Mouse (Mus musculus): ENCODE results near the gene Gm8298. TPM values are rescaled to one million over a fixed set of nuclear protein-coding genes. Genes with fewer than 3 reads are reported as not detected.
"Not testable (repeated sequence)": the region's sequence is repeated elsewhere in the genome, so short reads cannot be mapped to it uniquely, and the experiment has no call there.

Gm8298 gene
- not detected in 2 replicates for polyA plus RNA-seq (2014; fragmentation: Nextera tagmentation; extraction: Ambion mirVana)

DNA sequence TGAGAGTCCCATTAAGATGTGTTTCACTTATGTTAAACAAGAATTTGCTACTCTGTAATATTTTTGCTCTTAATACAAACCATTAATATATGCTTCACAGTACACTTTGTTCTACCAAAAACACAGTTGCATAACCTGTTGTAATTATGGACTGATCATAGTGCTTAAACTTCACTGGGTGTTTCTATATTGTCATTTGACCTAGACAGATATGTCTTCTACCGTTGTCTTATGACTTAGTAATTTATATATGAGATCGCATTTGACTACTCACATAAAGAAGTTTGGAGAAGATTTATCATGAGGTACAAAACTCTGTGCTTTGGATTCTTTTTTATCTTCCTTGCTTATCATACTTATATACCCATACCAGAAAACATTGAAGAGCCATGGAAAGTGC is at the start of gene Gm8298:
Gm8298 (plus strand) TSS at position 301 of the 400 bp plus-strand sequence.
- Histone ChIP-seq H3K9ac (replicated peaks; ENCODE audit: low read length) (no peak within 1 kb of the TSS), H3K27ac (replicated peaks; ENCODE audit: low read depth, low read length) (no peak within 1 kb of the TSS), H3K9me3 (ENCODE audit: control insufficient read depth, low read length) (no peaks in the 10 kb centered on the region), H3K4me2 (ENCODE audit: low read length) (no peak within 1 kb of the TSS), H3K36me3 (ENCODE audit: control insufficient read depth, insufficient read depth, low read length) (no peaks in the 10 kb centered on the region), H3K4me1 (ENCODE audit: control insufficient read depth, insufficient read depth, low read length) (no peaks in the 10 kb centered on the region), H3K4me3 (replicated peaks; ENCODE audit: low read depth, low read length) (no peak within 1 kb of the TSS), H3K27me3 (ENCODE audit: control insufficient read depth, insufficient read depth, low read length) (no peaks in the 10 kb centered on the region)
- 94% methylated on average over 2 of the region's 2 CpGs for WGBS
- ATAC-seq (ENCODE audit: low FRiP score, low TSS enrichment) (no peak), DNase-seq (no peak)

DNA sequence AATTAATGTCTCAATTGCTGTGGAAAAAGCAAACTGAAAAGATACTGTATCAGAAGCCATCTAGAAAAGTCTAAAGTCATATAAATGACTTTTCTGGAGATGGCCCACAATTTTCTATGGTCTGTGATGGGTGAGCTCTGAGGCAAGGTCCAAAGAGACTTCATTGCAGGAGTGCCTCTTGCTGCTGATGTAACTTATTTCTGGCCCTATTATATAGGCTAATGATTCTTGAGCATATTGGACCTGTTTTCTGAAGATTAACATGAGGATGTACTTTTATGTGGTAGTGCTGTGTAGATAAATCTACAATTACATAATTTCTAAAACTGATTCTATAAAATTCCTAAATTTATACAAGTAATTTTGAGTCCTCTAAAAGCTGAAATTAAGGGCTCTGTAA is 47.7 kb upstream of the Gm8298 start:
- H3K27me3 ChIP-seq (ENCODE audit: control insufficient read depth, insufficient read depth, low read length): no peaks in the 10 kb centered on the region
- no peak overlapping the region for H3K9ac ChIP-seq (replicated peaks; ENCODE audit: low read length)
- H3K4me1 ChIP-seq (ENCODE audit: control insufficient read depth, insufficient read depth, low read length): no peaks in the 10 kb centered on the region
- DNase-seq: no peak
- H3K9me3 ChIP-seq (ENCODE audit: control insufficient read depth, low read length): no peaks in the 10 kb centered on the region
- no peak for ATAC-seq (ENCODE audit: low FRiP score, low TSS enrichment)
- H3K27ac ChIP-seq (replicated peaks; ENCODE audit: low read depth, low read length): no peak overlapping the region
- no peak overlapping the region for H3K4me2 ChIP-seq (ENCODE audit: low read length)
- H3K36me3 ChIP-seq (ENCODE audit: control insufficient read depth, insufficient read depth, low read length): no peaks in the 10 kb centered on the region
- no peak overlapping the region for H3K4me3 ChIP-seq (replicated peaks; ENCODE audit: low read depth, low read length)

DNA sequence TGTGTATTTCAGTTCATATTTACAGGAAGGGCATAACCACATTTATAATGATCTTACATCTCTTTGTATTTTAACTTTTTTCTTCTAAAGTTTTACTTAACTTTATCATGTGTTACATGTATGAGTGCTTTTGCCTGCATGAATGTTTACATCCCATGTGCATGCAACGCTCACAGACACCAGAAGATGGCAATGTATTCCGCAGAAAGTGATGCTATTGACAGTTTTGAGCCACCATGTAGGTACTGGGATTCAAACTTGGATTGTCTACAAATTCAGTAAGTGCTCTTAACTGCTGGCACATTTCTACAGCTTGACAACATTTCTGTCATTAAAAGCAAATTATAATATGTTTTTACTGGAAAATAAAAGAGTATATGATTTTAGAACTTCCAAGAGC is 9.9 kb downstream of the Gm8298 start:
- Histone ChIP-seq H3K9me3 (ENCODE audit: control insufficient read depth, low read length) (no peaks in the 10 kb centered on the region), H3K9ac (replicated peaks; ENCODE audit: low read length) (no peak overlapping the region), H3K4me3 (replicated peaks; ENCODE audit: low read depth, low read length) (no peak overlapping the region), H3K27ac (replicated peaks; ENCODE audit: low read depth, low read length) (no peak overlapping the region), H3K36me3 (ENCODE audit: control insufficient read depth, insufficient read depth, low read length) (no peaks in the 10 kb centered on the region), H3K4me1 (ENCODE audit: control insufficient read depth, insufficient read depth, low read length) (no peaks in the 10 kb centered on the region), H3K27me3 (ENCODE audit: control insufficient read depth, insufficient read depth, low read length) (no peaks in the 10 kb centered on the region), H3K4me2 (ENCODE audit: low read length) (no peak overlapping the region)
- DNase-seq (peak; percentile 79), ATAC-seq (ENCODE audit: low FRiP score, low TSS enrichment) (no peak)
- WGBS: 22% methylated on average over 2 of the region's 2 CpGs

DNA sequence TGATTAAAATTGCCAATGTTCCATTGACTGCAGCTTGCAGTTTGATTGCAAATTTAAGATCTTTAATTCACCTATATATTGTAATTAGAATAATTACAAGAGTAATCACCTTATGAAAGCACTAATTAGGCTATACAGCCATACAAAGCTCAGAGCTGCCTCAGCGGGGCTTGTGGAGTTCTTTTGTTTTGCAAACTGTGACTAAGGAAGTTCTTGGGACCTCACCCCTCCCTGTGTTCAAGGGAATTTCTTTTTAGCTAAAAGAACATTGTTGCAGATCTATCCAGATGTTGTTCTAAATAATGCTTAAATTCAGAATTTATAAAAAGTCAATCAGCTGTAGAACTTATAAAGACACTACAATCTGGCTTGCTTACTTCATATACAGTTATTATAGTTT is 16.8 kb downstream of the Gm8298 start:
- H3K4me3 ChIP-seq (replicated peaks; ENCODE audit: low read depth, low read length); H3K9me3 ChIP-seq (ENCODE audit: control insufficient read depth, low read length); ATAC-seq (ENCODE audit: low FRiP score, low TSS enrichment); H3K36me3 ChIP-seq (ENCODE audit: control insufficient read depth, insufficient read depth, low read length); DNase-seq; H3K9ac ChIP-seq (replicated peaks; ENCODE audit: low read length); H3K27ac ChIP-seq (replicated peaks; ENCODE audit: low read depth, low read length); H3K4me2 ChIP-seq (ENCODE audit: low read length); H3K27me3 ChIP-seq (ENCODE audit: control insufficient read depth, insufficient read depth, low read length); H3K4me1 ChIP-seq (ENCODE audit: control insufficient read depth, insufficient read depth, low read length): not testable (repeated sequence)
- 21% methylated on average over 1 of the region's 1 CpGs for WGBS

DNA sequence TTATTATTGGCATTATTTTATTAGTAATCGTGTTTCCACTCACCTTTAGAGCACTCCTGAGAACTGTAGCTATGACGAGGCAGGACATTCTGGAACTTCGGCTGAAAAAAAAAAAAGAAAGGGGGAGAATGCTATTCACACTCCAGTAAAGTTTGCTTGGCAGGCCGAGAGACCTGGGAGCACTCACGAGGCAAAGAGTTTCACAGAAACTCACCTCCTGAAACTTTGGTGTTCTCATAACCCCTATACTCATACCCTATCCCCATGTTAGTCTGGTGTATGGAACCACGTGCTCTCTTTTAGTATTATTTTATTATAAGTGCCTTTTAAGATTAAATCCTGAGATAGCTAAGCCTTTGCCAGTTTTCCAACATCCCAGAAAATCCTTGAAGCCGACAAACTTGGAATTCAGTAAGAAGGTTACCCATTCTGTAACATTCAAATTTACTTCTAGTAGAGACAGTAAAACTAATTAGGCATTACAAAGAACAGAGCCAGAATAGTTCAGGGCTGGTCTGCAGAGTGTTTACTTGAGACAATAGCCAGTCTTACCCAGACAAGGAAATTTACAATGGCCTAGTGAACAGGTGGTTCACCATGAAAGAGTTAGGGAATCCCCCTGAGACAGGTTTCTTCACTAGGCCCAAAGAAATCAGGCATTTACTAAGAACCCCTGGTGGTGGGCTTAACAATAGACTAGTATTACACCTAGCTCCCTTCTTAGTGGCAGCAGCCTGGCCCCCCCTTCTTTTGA is 19.1 kb downstream of the Gm8298 start:
- 82% methylated on average over 7 of the region's 7 CpGs for WGBS
- H3K4me2 ChIP-seq (ENCODE audit: low read length); ATAC-seq (ENCODE audit: low FRiP score, low TSS enrichment); DNase-seq; H3K27ac ChIP-seq (replicated peaks; ENCODE audit: low read depth, low read length); H3K4me3 ChIP-seq (replicated peaks; ENCODE audit: low read depth, low read length); H3K9ac ChIP-seq (replicated peaks; ENCODE audit: low read length); H3K27me3 ChIP-seq (ENCODE audit: control insufficient read depth, insufficient read depth, low read length); H3K36me3 ChIP-seq (ENCODE audit: control insufficient read depth, insufficient read depth, low read length); H3K4me1 ChIP-seq (ENCODE audit: control insufficient read depth, insufficient read depth, low read length); H3K9me3 ChIP-seq (ENCODE audit: control insufficient read depth, low read length): not testable (repeated sequence)

DNA sequence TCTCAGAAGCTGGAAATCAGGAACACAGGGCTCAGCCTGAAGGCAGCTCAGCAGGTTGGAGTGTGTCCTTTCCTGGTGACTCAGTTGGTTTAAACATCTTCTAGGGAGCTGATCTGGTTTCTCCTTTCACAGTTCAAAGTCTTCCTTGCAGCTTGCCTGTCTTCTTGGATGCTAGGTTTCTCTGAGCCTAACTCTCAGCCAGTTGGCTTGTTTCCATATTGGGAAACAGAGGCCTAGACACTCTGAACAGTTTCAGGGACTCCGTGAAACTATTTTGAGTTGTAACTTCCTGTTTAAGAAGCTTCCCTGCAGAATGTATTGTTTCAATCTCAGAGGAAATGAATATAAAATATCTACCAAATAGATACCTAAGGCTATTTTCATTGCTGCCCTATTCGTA is 32.4 kb downstream of the Gm8298 start:
- no peaks in the 10 kb centered on the region for H3K36me3 ChIP-seq (ENCODE audit: control insufficient read depth, insufficient read depth, low read length)
- H3K9me3 ChIP-seq (ENCODE audit: control insufficient read depth, low read length): no peaks in the 10 kb centered on the region
- no peak overlapping the region for H3K9ac ChIP-seq (replicated peaks; ENCODE audit: low read length)
- H3K4me1 ChIP-seq (ENCODE audit: control insufficient read depth, insufficient read depth, low read length): no peaks in the 10 kb centered on the region
- 88% methylated on average over 2 of the region's 2 CpGs for WGBS
- no peaks in the 10 kb centered on the region for H3K27me3 ChIP-seq (ENCODE audit: control insufficient read depth, insufficient read depth, low read length)
- H3K27ac ChIP-seq (replicated peaks; ENCODE audit: low read depth, low read length): no peak overlapping the region
- no peak overlapping the region for H3K4me3 ChIP-seq (replicated peaks; ENCODE audit: low read depth, low read length)
- H3K4me2 ChIP-seq (ENCODE audit: low read length): no peak overlapping the region
- ATAC-seq (ENCODE audit: low FRiP score, low TSS enrichment) (no peak), DNase-seq (no peak)

DNA sequence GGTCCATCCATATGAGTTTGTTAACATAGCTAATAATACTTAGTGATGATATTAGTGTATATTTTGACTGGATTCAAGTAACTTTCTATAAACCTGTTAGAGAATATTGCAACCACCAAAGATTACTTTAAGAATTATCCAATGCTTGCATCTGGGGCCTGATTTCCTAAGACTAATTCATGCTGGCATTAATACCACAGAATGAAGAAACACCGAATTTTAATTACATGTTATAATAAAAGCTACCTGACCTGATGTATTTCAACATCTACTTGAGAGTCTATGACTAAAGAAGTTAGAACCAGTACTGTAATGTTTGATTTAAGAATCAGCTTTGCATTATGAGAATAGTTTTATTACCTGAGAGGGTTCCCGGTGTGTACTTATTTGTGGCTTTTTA is 64.1 kb downstream of the Gm8298 start, which contains the start of gene C130079G13Rik:
C130079G13Rik (plus strand) TSS at position 301 of the 400 bp plus-strand sequence.
- H3K9ac ChIP-seq (replicated peaks; ENCODE audit: low read length): no peak within 1 kb of the TSS
- ATAC-seq (ENCODE audit: low FRiP score, low TSS enrichment): no peak
- H3K36me3 ChIP-seq (ENCODE audit: control insufficient read depth, insufficient read depth, low read length): no peaks in the 10 kb centered on the region
- H3K4me1 ChIP-seq (ENCODE audit: control insufficient read depth, insufficient read depth, low read length): no peaks in the 10 kb centered on the region
- no peak within 1 kb of the TSS for H3K27ac ChIP-seq (replicated peaks; ENCODE audit: low read depth, low read length)
- no peak within 1 kb of the TSS for H3K4me2 ChIP-seq (ENCODE audit: low read length)
- DNase-seq: no peak
- 86% methylated on average over 2 of the region's 2 CpGs for WGBS
- H3K9me3 ChIP-seq (ENCODE audit: control insufficient read depth, low read length): no peaks in the 10 kb centered on the region
- no peaks in the 10 kb centered on the region for H3K27me3 ChIP-seq (ENCODE audit: control insufficient read depth, insufficient read depth, low read length)
- H3K4me3 ChIP-seq (replicated peaks; ENCODE audit: low read depth, low read length): no peak within 1 kb of the TSS

Other genes starting within 250 kb of the Gm8298 start
- not detected in 2 replicates for gene Gm5538, start 131.3 kb upstream of the Gm8298 start, polyA plus RNA-seq (2014; fragmentation: Nextera tagmentation; extraction: Ambion mirVana)
- not detected in 2 replicates for gene C130079G13Rik, start 64.2 kb downstream of the Gm8298 start, polyA plus RNA-seq (2014; fragmentation: Nextera tagmentation; extraction: Ambion mirVana)
- not detected in 2 replicates for gene Aadacl2, start 145.7 kb downstream of the Gm8298 start, polyA plus RNA-seq (2014; fragmentation: Nextera tagmentation; extraction: Ambion mirVana)
- not detected in 2 replicates for gene Aadac, start 164.7 kb downstream of the Gm8298 start, polyA plus RNA-seq (2014; fragmentation: Nextera tagmentation; extraction: Ambion mirVana)
- not detected in 2 replicates for gene Sucnr1, start 220.8 kb downstream of the Gm8298 start, polyA plus RNA-seq (2014; fragmentation: Nextera tagmentation; extraction: Ambion mirVana)

Data from midbrain, embryonic 14.5 days (tissue).